Mouse (Mus musculus) stomach, postnatal 0 days (tissue): ENCODE results near the gene Ccdc184. TPM values are rescaled to one million over a fixed set of nuclear protein-coding genes. Genes with fewer than 3 reads are reported as not detected.
A peak's percentile ranks its signal among the peaks of the same experiment; 100 is the strongest.

Source experiments
- ATAC-seq: fragments of 200-750 bp; cut with Nextera tagmentation; 2 replicates; pipeline ENCODE4 v1.8.0; 2017; ENCODE audit not compliant: low FRiP score, low TSS enrichment
- DNase-seq: peaks from one replicate; pipeline ENCODE4 v3.0.0-alpha.2; 2016; ENCODE audit warnings: low spot score
- H3K27ac ChIP-seq: fragments of 300-500 bp; sonication (generic); replicated peaks from 2 replicates; pipeline ENCODE4 v1.5.1; 2014; ENCODE audit warnings: mild to moderate bottlenecking, control low read depth
- H3K27me3 ChIP-seq: fragments of 300-500 bp; sonication (generic); 2 replicates; pipeline ENCODE4 v1.6.1; 2014; ENCODE audit warnings: low read length; ENCODE audit not compliant: control insufficient read depth, insufficient read depth
- H3K36me3 ChIP-seq: fragments of 300-500 bp; sonication (generic); 2 replicates; pipeline ENCODE4 v1.6.1; 2014; ENCODE audit warnings: low read length, mixed read lengths; ENCODE audit not compliant: control insufficient read depth, insufficient read depth
- H3K4me1 ChIP-seq: fragments of 300-500 bp; sonication (generic); replicated peaks from 2 replicates; pipeline ENCODE4 v1.6.1; 2014; ENCODE audit warnings: antibody characterized with exemption; ENCODE audit not compliant: control insufficient read depth, insufficient read depth
- H3K4me2 ChIP-seq: fragments of 300-500 bp; sonication (generic); replicated peaks from 2 replicates; pipeline ENCODE4 v1.6.1; 2014; ENCODE audit warnings: low read depth, mild to moderate bottlenecking, control low read depth, moderate library complexity
- H3K4me3 ChIP-seq: fragments of 300-500 bp; sonication (generic); 2 replicates; pipeline ENCODE4 v1.5.1; 2014; ENCODE audit warnings: low read depth, low read length, control low read depth
- H3K9ac ChIP-seq: fragments of 300-500 bp; sonication (generic); 2 replicates; pipeline ENCODE4 v1.6.1; 2014; ENCODE audit warnings: mild to moderate bottlenecking, low read length, control low read depth, mixed read lengths
- H3K9me3 ChIP-seq: fragments of 300-500 bp; sonication (generic); 2 replicates; pipeline ENCODE4 v1.6.1; 2016; ENCODE audit warnings: low read length; ENCODE audit not compliant: control insufficient read depth
- CTCF ChIP-seq: IDR thresholded peaks from 2 replicates; pipeline ENCODE4 v1.5.1; 2016; ENCODE audit warnings: antibody characterized with exemption, low read depth, mild to moderate bottlenecking, moderate library complexity
- EP300 ChIP-seq: optimal IDR thresholded peaks from 2 replicates; pipeline ENCODE3; 2016; ENCODE audit warnings: antibody characterized with exemption
- WGBS: fragments of 180-500 bp; shearing (Covaris S2); extraction: QIAGEN DNeasy Blood & Tissue Kit; methylation state at CpG from one replicate; pipeline ENCODE4 v1.1.7; 2014; 5-methylcytosine and 5-hydroxymethylcytosine counted together
- polyA plus RNA-seq: library from polyadenylated mRNA; unstranded; fragments of >200 nt; fragmentation: Nextera tagmentation; extraction: Ambion mirVana; gene quantifications from 2 replicates; pipeline ENCODE4 v1.2.1, GENCODE M21; 2015

Ccdc184 gene
- polyA plus RNA-seq, 1 experiment from 2014 or later = 0.95 TPM

GRCm38 (mm10) chr15:98170365-98170764 lies 3.4 kb downstream of the Ccdc184 start:
- H3K27me3 ChIP-seq = peaks cover 9% of the 10 kb centered on the region; the same call in 1 of the 2 replicates
- no peaks in the 10 kb centered on the region for H3K9me3 ChIP-seq
- no peak overlapping the region for H3K4me2 ChIP-seq
- H3K4me3 ChIP-seq = no peak overlapping the region
- H3K9ac ChIP-seq = no peak overlapping the region
- H3K36me3 ChIP-seq = no peaks in the 10 kb centered on the region
- ATAC-seq = peak; percentile 61
- 28% methylated on average over 7 of the region's 7 CpGs for WGBS
- no peaks in the 10 kb centered on the region for H3K4me1 ChIP-seq
- no peak for TF ChIP-seq EP300
- no peak for TF ChIP-seq CTCF
- H3K27ac ChIP-seq = no peak overlapping the region
- peak; percentile 48 for DNase-seq

- WGBS = 64% methylated on average over 9 of the region's 9 CpGs
- DNase-seq (no peak), ATAC-seq (no peak)
- no peak overlapping the region for H3K4me2 ChIP-seq
- no peak overlapping the region for H3K27ac ChIP-seq
- TF ChIP-seq CTCF (no peak), EP300 (no peak)
- H3K4me1 ChIP-seq = no peaks in the 10 kb centered on the region
- H3K9me3 ChIP-seq = no peaks in the 10 kb centered on the region
- no peak overlapping the region for H3K4me3 ChIP-seq
- H3K27me3 ChIP-seq = peaks cover 9% of the 10 kb centered on the region; the same call in 1 of the 2 replicates
- H3K9ac ChIP-seq = no peak overlapping the region
- no peaks in the 10 kb centered on the region for H3K36me3 ChIP-seq
Measured at GRCm38 (mm10) chr15:98170917-98171316, 4.0 kb downstream of the Ccdc184 start.

DNA sequence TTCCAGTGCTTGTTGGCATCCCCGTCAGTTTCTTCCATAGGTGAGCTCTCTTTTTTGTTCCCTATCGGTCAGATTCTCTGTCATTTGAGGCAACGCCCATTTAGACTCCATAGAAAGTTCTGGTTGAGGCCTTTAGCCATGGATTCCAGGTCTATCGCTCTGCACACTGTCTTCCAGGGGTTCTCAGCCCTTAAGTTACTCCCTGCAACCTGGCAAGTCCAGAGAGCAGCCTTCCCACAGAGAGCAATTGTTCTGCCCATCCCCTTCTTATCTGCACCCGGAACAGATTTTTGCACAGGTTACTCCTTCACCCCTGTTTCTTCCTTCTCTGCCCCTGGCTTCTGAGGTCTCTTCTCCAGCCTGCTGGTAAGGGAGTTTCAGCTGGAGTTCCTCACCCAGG lies 5.2 kb downstream of the Ccdc184 start:
- Histone ChIP-seq H3K4me1 (no peaks in the 10 kb centered on the region), H3K27ac (no peak overlapping the region), H3K9me3 (no peaks in the 10 kb centered on the region), H3K4me2 (no peak overlapping the region), H3K4me3 (no peak overlapping the region), H3K27me3 (peaks cover 5% of the 10 kb centered on the region; the same call in 1 of the 2 replicates), H3K9ac (no peak overlapping the region), H3K36me3 (no peaks in the 10 kb centered on the region)
- ATAC-seq (no peak), DNase-seq (no peak)
- TF ChIP-seq EP300 (no peak), CTCF (no peak)
- 58% methylated on average over 5 of the region's 5 CpGs for WGBS

- no peaks in the 10 kb centered on the region for H3K4me1 ChIP-seq
- ATAC-seq (no peak), DNase-seq (no peak)
- TF ChIP-seq CTCF (peak; percentile 79), EP300 (no peak)
- H3K9me3 ChIP-seq = no peaks in the 10 kb centered on the region
- no peak overlapping the region for H3K27ac ChIP-seq
- no peak overlapping the region for H3K4me2 ChIP-seq
- H3K4me3 ChIP-seq = no peak overlapping the region
- WGBS = 45% methylated on average over 8 of the region's 8 CpGs
- no peak overlapping the region for H3K9ac ChIP-seq
- H3K27me3 ChIP-seq = peaks cover 5% of the 10 kb centered on the region; the same call in 1 of the 2 replicates
- H3K36me3 ChIP-seq = no peaks in the 10 kb centered on the region
Measured at GRCm38 (mm10) chr15:98173821-98174220, 6.9 kb downstream of the Ccdc184 start.

GRCm38 (mm10) chr15:98177320-98177719 lies 10.4 kb downstream of the Ccdc184 start:
- peak; percentile 13; the same call in 1 of the 2 replicates for ATAC-seq
- H3K4me2 ChIP-seq = no peak overlapping the region
- no peak for TF ChIP-seq EP300
- no peak for TF ChIP-seq CTCF
- no peak overlapping the region for H3K4me3 ChIP-seq
- H3K36me3 ChIP-seq = no peaks in the 10 kb centered on the region
- H3K9me3 ChIP-seq = no peaks in the 10 kb centered on the region
- no peaks in the 10 kb centered on the region for H3K4me1 ChIP-seq
- no peaks in the 10 kb centered on the region for H3K27me3 ChIP-seq
- DNase-seq = no peak
- 49% methylated on average over 3 of the region's 3 CpGs for WGBS
- H3K9ac ChIP-seq = no peak overlapping the region
- H3K27ac ChIP-seq = no peak overlapping the region

DNA sequence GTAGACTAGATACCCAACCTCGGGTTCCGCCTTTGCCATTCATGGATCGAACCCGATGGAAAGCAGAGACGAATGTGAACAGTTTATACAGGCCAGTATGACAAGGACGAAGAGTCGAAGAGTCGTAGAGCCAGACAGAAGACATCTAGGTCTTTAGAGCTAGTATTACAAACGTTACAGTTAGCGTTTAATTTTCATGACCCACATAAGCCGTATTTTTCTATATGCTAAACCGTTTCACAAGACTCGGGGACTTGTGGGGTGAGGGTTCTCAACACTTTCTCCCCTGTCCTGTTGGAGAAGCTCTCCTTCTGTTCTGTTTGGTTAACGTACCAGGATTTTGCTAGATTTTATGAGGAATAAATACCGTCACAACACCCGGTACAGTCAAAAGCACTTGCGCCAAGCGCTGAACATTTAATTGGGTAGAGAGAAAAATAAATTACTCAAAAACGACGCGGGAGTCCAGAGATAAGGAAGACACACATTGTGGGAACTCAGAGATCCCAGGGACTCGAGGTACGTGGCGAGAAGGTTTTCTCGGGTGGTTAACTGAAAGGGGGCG lies 13.7 kb downstream of the Ccdc184 start:
- peak overlapping the region; percentile 49; the same call in 1 of the 2 replicates for H3K27ac ChIP-seq
- no peaks in the 10 kb centered on the region for H3K9me3 ChIP-seq
- H3K4me1 ChIP-seq = no peaks in the 10 kb centered on the region
- ATAC-seq (no peak), DNase-seq (no peak)
- H3K27me3 ChIP-seq = no peaks in the 10 kb centered on the region
- peak overlapping the region; percentile 19 for H3K9ac ChIP-seq
- no peaks in the 10 kb centered on the region for H3K36me3 ChIP-seq
- peak overlapping the region; percentile 48 for H3K4me3 ChIP-seq
- TF ChIP-seq EP300 = no peak
- no peak for TF ChIP-seq CTCF
- peak overlapping the region; percentile 54 for H3K4me2 ChIP-seq
- WGBS = 7% methylated on average over 26 of the region's 26 CpGs
